Mouse (Mus musculus): Measurements from ENCODE around the gene Olfr738.

DNA sequence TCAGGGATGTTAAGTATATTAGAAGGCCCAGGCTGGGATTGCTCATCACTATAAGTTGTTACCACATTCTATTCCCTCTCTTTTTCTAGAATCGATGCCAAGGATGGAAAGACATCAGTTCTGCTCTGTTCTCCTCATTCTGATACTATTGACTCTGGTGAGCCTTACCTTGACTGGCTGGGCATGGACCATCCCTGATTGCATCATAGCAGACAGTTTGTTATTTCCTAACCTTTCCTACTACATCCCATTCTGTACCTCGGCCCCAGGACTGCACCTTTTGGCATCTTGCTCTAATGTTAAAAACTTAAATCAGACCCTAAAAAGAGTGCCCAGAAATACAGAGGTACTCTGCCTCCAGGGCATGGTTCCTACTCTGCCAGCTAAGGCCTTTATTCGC is 46.9 kb upstream of the Olfr738 start:
- TF ChIP-seq CTCF (IDR thresholded peaks at IDR 0.05) (no peak), EP300 (IDR thresholded peaks at IDR 0.05; ENCODE audit: insufficient read depth, low read depth, low read length) (no peak)
